Mouse (Mus musculus) neutrophil, adult 5-6 weeks (primary cell): ENCODE data around the gene Scrg1. TPM values are rescaled to one million over a fixed set of nuclear protein-coding genes. Genes with fewer than 3 reads are reported as not detected.
"Not testable (repeated sequence)": the region's sequence is repeated elsewhere in the genome, so short reads cannot be mapped to it uniquely, and the experiment has no call there.

ENCODE experiments used
- ATAC-seq: fragments of 151-379, 151-347 bp; 2 replicates; pipeline ENCODE4 v1.8.0; 2017; ENCODE audit warnings: mild to moderate bottlenecking, moderate TSS enrichment; ENCODE audit not compliant: insufficient number of reproducible peaks, poor library complexity, low FRiP score, severe bottlenecking; ENCODE audit errors: extremely low read depth
- total RNA-seq: library from RNA; stranded (forward); fragments of 200-1000 nt; gene quantifications from 2 replicates; pipeline ENCODE4 v1.2.3, GENCODE M21; 2017

Scrg1 gene
- total RNA-seq, 1 experiment from 2014 or later: 14.4 TPM

- ATAC-seq: no peak
These were observed 43.3 kb downstream of the Scrg1 start for GRCm38 (mm10) chr8:57498847-57499511.

DNA sequence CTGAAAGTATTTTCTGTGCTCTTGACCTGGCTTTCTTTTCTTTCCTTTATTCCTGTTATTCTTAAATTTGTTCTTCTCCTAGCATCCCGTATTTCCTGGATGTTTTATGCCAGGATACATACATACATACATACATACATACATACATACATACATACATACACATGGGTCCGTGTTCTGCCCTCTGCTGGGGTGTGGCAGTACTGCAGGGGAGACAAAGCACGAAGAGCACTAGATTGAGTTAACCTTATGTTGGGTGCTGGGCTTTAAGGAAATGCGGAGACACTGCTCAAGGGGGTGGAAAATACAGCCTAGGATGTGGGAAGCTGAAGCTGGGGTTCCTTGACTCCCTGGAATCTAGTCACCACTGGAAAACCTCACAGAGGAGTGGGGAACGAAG is 47.9 kb downstream of the Scrg1 start:
- ATAC-seq: peak; percentile 94

GRCm38 (mm10) chr8:57505500-57505899 is 49.8 kb downstream of the Scrg1 start:
- ATAC-seq: not testable (repeated sequence)

- no peak for ATAC-seq
These were observed 51.9 kb downstream of the Scrg1 start for GRCm38 (mm10) chr8:57507556-57508063.

DNA sequence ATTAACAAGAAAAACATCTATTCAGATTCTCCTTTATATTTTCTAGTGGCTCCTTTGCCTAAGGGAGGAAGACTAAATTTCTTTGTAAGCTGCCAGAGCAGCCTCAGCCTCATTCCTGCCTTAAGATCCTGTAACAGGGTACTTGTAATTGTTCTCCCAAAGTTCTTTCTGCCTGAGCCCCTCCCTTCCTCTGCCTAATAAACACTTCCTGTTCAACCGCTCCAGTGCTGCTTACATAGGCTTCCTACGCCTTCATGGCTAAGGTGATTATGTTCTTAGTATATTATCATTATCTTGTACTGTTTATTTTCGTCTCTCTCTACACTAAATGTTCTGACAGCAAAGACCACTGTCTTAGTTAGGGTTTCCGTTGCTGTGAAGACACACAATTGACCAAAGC is 52.9 kb downstream of the Scrg1 start:
- no peak for ATAC-seq

DNA sequence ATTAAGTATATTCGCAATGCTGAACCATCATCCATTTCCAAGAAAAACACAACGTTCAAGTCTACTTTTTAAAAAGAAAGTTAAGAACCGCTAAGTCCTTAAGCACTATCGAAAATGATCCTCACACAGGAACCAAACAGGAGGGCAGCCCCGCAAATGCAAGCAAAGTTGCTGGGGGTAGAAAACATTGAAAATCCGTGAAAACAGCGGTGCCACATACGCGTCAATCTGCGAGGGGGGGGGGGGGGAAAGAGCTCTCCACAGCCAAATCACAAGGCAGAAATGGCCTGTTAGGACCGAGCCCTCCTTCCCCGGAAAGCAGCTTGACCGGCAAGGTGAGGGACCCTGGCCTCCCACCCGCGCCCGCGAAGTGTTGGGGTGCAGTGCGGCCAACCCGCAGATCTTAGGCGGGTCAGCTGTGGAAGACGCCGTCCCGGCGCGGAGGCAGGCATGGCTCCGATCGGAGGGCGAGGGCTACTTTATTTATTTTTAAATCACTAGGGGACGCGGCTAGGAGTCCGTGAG is 55.1 kb downstream of the Scrg1 start:
- ATAC-seq: no peak

GRCm38 (mm10) chr8:57511316-57512118 is 55.8 kb downstream of the Scrg1 start, which contains the start of gene Hmgb2:
Gene Hmgb2 (plus strand): TSS chr8:57511907.
- peak; percentile 97 for ATAC-seq

DNA sequence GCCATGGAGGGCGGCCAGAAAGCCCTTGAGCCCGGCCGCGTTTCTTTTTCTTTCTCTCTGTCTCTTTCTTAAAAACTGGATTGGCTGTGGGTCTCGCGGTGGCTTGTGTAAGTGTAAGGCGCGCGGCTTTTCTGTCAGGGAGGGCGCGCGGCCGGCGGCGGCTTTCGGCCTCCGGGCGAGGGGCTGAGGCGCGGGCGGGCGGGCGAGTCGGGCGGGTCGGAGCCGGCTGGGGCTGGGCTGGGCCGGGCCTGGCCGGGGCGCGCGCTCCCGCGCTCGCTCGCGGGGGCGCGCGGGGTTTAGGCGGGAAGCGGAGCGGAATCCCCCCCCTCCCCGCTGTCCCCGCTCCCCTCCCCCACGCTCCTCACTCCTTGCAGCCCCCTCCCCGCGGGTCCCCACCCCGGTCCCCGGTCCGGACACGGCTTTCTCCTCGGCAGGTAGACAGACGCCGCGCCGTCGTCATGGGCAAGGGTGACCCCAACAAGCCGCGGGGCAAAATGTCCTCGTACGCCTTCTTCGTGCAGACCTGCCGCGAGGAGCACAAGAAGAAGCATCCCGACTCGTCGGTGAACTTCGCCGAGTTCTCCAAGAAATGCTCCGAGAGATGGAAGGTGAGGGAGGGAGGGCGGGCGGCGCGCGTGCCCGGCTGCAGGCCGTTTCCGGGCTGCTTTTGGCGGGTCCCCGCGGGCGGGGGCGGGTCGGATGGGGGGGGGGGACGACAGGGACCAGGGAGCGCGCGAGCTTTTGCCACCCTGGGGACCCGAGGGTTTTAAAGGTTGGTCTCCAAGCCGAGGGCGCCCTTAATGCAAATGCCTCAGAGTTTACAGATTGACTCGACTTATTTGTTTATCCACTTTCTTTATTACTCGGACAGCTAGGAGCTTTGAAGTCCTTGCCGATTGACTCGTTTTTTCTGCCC is 56.7 kb downstream of the Scrg1 start:
- no peak for ATAC-seq

DNA sequence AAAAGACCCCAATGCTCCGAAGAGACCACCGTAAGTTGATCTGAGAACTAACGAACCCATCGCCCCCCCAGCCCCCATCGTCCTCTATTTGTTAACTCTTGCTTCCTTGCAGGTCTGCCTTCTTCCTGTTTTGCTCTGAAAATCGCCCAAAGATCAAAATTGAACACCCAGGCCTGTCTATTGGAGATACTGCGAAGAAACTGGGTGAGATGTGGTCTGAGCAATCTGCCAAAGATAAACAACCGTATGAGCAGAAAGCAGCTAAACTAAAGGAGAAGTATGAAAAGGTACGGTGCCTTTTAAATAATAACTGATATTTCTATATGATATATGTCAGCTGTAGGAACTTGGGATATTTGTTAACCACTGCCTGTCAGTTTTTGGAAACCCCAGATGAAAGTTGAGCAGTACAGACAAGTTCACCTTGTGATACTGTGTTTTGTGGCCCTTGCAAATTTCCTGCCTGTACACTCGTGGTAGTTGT is 57.5 kb downstream of the Scrg1 start:
- not testable (repeated sequence) for ATAC-seq

DNA sequence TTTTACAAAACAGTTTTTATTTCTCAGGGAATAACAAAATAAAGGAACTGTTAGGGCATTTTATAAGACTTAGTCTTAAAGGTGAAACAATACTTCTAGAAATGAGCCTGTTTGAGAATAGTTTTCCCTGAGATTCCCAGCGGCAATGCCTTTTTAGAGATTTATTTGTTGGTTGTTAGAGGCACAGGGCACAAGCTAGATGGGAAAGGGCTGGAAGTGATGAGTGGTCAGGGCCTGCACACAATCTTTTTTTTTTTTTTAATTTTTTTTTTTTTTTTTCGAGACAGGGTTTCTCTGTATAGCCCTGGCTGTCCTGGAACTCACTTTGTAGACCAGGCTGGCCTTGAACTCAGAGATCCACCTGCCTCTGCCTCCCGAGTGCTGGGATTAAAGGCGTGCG is 61.0 kb downstream of the Scrg1 start:
- not testable (repeated sequence) for ATAC-seq

GRCm38 (mm10) chr8:57517723-57518122 is 62.0 kb downstream of the Scrg1 start:
- no peak for ATAC-seq

- ATAC-seq: no peak
These were observed 64.6 kb downstream of the Scrg1 start for GRCm38 (mm10) chr8:57520186-57520786.

Other genes starting within 250 kb of the Scrg1 start
- gene Hand2, start 134.9 kb upstream of the Scrg1 start, total RNA-seq: not detected in 2 replicates
- 38.6 and 46.9 TPM in 2 replicates for gene Sap30, start 31.9 kb downstream of the Scrg1 start, total RNA-seq
- 263 and 277 TPM in 2 replicates for gene Hmgb2, start 56.0 kb downstream of the Scrg1 start, total RNA-seq
- 21.2 and 31.0 TPM in 2 replicates for gene Galnt7, start 197.1 kb downstream of the Scrg1 start, total RNA-seq